Mouse (Mus musculus): Measurements from ENCODE around the gene Xxylt1. TPM values are rescaled to one million over a fixed set of nuclear protein-coding genes. Genes with fewer than 3 reads are reported as not detected.

Xxylt1 gene
- polyA plus RNA-seq, 1 experiment from 2014 or later = 13.7 TPM

DNA sequence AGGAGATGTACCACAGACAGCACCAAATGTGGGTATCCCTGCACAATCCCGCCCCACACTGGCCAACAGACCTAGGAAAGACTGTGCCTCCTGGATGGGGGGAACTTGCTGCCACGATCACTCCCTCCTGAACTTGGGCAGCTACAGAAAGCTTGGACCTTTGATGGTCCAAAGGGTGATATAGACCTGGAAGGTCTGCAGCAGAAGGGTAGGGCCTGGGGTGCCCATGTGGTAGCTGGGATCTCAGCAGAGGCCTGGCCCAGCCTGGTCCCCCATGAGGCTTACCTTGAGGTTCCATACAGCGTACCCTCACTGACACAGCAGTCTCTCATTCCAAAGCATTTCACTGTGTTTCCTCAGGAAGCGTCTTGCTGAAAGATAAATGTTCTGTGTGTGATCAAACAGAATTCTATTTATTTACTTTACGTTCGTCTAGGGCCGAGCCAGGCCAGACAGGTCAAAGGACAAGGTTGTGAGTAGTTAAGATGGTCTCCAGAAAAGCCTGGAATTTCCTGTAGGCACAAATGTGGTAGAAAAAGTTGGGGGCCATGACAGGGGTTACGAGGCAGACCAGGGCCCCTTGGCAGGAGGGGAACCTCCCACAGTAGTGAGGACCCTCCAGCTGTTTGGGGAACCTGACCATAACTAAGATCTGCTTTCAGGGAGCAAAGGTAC lies 153.0 kb downstream of the Xxylt1 start:
- H3K27me3 ChIP-seq (ENCODE audit: control insufficient read depth, insufficient read depth, low read depth, low read length) = no peaks in the 10 kb centered on the region
- H3K27ac ChIP-seq (ENCODE audit: low read length) = no peak overlapping the region
- no peak overlapping the region for H3K4me3 ChIP-seq (ENCODE audit: low read depth, low read length)
- H3K9ac ChIP-seq (ENCODE audit: low read depth, low read length) = no peak overlapping the region
- no peak overlapping the region for H3K4me2 ChIP-seq (ENCODE audit: low read length)
- H3K36me3 ChIP-seq (ENCODE audit: control insufficient read depth, insufficient read depth, low read length) = no peaks in the 10 kb centered on the region
- no peaks in the 10 kb centered on the region for H3K4me1 ChIP-seq (ENCODE audit: control insufficient read depth, insufficient read depth, low read length)
- ATAC-seq = no peak
- 82% methylated on average over 8 of the region's 8 CpGs for WGBS
- no peaks in the 10 kb centered on the region; the same call in 1 of the 2 replicates for H3K9me3 ChIP-seq (replicated peaks; ENCODE audit: control insufficient read depth, low read length, poor library complexity, severe bottlenecking)

- Histone ChIP-seq H3K4me2 (ENCODE audit: low read length) (no peak overlapping the region), H3K36me3 (ENCODE audit: control insufficient read depth, insufficient read depth, low read length) (no peaks in the 10 kb centered on the region), H3K9me3 (replicated peaks; ENCODE audit: control insufficient read depth, low read length, poor library complexity, severe bottlenecking) (no peaks in the 10 kb centered on the region; the same call in 1 of the 2 replicates), H3K9ac (ENCODE audit: low read depth, low read length) (no peak overlapping the region), H3K4me3 (ENCODE audit: low read depth, low read length) (no peak overlapping the region), H3K27me3 (ENCODE audit: control insufficient read depth, insufficient read depth, low read depth, low read length) (no peaks in the 10 kb centered on the region), H3K4me1 (ENCODE audit: control insufficient read depth, insufficient read depth, low read length) (no peaks in the 10 kb centered on the region), H3K27ac (ENCODE audit: low read length) (no peak overlapping the region)
- ATAC-seq = no peak
- 92% methylated on average over 4 of the region's 4 CpGs for WGBS
These were observed 155.7 kb downstream of the Xxylt1 start for GRCm38 (mm10) chr16:30925496-30925895.

DNA sequence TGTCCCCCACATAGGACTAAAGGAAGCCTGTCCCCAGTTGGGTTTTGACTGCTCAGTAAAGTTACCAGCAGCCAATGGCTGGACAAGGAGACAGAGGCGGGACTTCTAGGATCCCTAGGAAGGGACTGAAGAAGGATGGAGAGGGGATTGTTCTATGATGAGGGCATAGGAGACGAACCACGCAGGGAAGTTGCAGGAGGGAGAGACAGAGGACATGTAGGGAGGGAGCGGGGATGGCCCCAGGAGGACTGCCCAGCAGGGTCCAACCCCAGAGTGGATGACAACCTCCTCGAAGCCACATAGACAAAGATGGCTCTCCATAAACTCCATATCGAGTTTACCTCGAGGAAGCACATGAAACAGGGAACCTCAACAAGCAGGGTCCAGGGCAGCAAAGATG lies 157.3 kb downstream of the Xxylt1 start:
- H3K4me3 ChIP-seq (ENCODE audit: low read depth, low read length) = no peak overlapping the region
- H3K4me2 ChIP-seq (ENCODE audit: low read length) = no peak overlapping the region
- H3K36me3 ChIP-seq (ENCODE audit: control insufficient read depth, insufficient read depth, low read length) = no peaks in the 10 kb centered on the region
- no peaks in the 10 kb centered on the region for H3K27me3 ChIP-seq (ENCODE audit: control insufficient read depth, insufficient read depth, low read depth, low read length)
- no peak overlapping the region for H3K9ac ChIP-seq (ENCODE audit: low read depth, low read length)
- H3K27ac ChIP-seq (ENCODE audit: low read length) = no peak overlapping the region
- no peaks in the 10 kb centered on the region for H3K4me1 ChIP-seq (ENCODE audit: control insufficient read depth, insufficient read depth, low read length)
- H3K9me3 ChIP-seq (replicated peaks; ENCODE audit: control insufficient read depth, low read length, poor library complexity, severe bottlenecking) = no peaks in the 10 kb centered on the region; the same call in 1 of the 2 replicates
- WGBS = 68% methylated on average over 7 of the region's 7 CpGs
- no peak for ATAC-seq

- Histone ChIP-seq H3K36me3 (ENCODE audit: control insufficient read depth, insufficient read depth, low read length) (no peaks in the 10 kb centered on the region), H3K4me3 (ENCODE audit: low read depth, low read length) (no peak overlapping the region), H3K9me3 (replicated peaks; ENCODE audit: control insufficient read depth, low read length, poor library complexity, severe bottlenecking) (no peaks in the 10 kb centered on the region; the same call in 1 of the 2 replicates), H3K27me3 (ENCODE audit: control insufficient read depth, insufficient read depth, low read depth, low read length) (no peaks in the 10 kb centered on the region), H3K4me2 (ENCODE audit: low read length) (no peak overlapping the region), H3K4me1 (ENCODE audit: control insufficient read depth, insufficient read depth, low read length) (no peaks in the 10 kb centered on the region), H3K9ac (ENCODE audit: low read depth, low read length) (no peak overlapping the region), H3K27ac (ENCODE audit: low read length) (no peak overlapping the region)
- WGBS = 61% methylated on average over 1 of the region's 1 CpGs
- ATAC-seq = no peak
These were observed 158.7 kb downstream of the Xxylt1 start for GRCm38 (mm10) chr16:30922548-30922947.

- Histone ChIP-seq H3K36me3 (ENCODE audit: control insufficient read depth, insufficient read depth, low read length) (no peaks in the 10 kb centered on the region), H3K27ac (ENCODE audit: low read length) (no peak overlapping the region), H3K4me2 (ENCODE audit: low read length) (no peak overlapping the region), H3K9ac (ENCODE audit: low read depth, low read length) (no peak overlapping the region), H3K9me3 (replicated peaks; ENCODE audit: control insufficient read depth, low read length, poor library complexity, severe bottlenecking) (no peaks in the 10 kb centered on the region; the same call in 1 of the 2 replicates), H3K4me1 (ENCODE audit: control insufficient read depth, insufficient read depth, low read length) (no peaks in the 10 kb centered on the region), H3K4me3 (ENCODE audit: low read depth, low read length) (no peak overlapping the region), H3K27me3 (ENCODE audit: control insufficient read depth, insufficient read depth, low read depth, low read length) (no peaks in the 10 kb centered on the region)
- ATAC-seq = no peak
- WGBS = 93% methylated on average over 7 of the region's 7 CpGs
These were observed 162.4 kb downstream of the Xxylt1 start for GRCm38 (mm10) chr16:30918866-30919265.

DNA sequence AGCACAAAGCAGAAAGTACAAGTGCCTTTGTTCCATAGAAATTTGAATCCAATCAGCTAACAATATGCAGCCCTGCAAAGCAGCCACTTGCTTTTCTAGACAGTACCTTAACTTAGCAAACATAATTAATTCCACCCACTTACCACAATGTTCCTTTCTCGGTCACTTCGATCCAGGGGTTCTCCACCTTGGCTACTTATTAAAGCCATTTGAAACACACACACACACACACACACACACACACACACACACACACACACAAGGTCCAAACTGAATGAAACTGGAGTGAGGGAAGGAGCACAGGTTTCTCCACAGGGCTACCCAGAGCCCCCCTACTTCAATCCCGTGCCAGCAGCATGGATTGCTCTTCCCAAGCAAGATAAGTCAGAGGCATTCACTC lies 164.3 kb downstream of the Xxylt1 start:
- Histone ChIP-seq H3K27me3 (ENCODE audit: control insufficient read depth, insufficient read depth, low read depth, low read length) (no peaks in the 10 kb centered on the region), H3K4me3 (ENCODE audit: low read depth, low read length) (no peak overlapping the region), H3K4me1 (ENCODE audit: control insufficient read depth, insufficient read depth, low read length) (no peaks in the 10 kb centered on the region), H3K9me3 (replicated peaks; ENCODE audit: control insufficient read depth, low read length, poor library complexity, severe bottlenecking) (no peaks in the 10 kb centered on the region; the same call in 1 of the 2 replicates), H3K27ac (ENCODE audit: low read length) (no peak overlapping the region), H3K9ac (ENCODE audit: low read depth, low read length) (no peak overlapping the region), H3K4me2 (ENCODE audit: low read length) (no peak overlapping the region), H3K36me3 (ENCODE audit: control insufficient read depth, insufficient read depth, low read length) (no peaks in the 10 kb centered on the region)
- 77% methylated on average over 3 of the region's 3 CpGs for WGBS
- no peak for ATAC-seq

GRCm38 (mm10) chr16:30915611-30916220 lies 165.5 kb downstream of the Xxylt1 start:
- H3K36me3 ChIP-seq (ENCODE audit: control insufficient read depth, insufficient read depth, low read length) = no peaks in the 10 kb centered on the region
- no peaks in the 10 kb centered on the region for H3K27me3 ChIP-seq (ENCODE audit: control insufficient read depth, insufficient read depth, low read depth, low read length)
- no peak overlapping the region for H3K4me2 ChIP-seq (ENCODE audit: low read length)
- no peaks in the 10 kb centered on the region; the same call in 1 of the 2 replicates for H3K9me3 ChIP-seq (replicated peaks; ENCODE audit: control insufficient read depth, low read length, poor library complexity, severe bottlenecking)
- no peak overlapping the region for H3K4me3 ChIP-seq (ENCODE audit: low read depth, low read length)
- ATAC-seq = no peak
- H3K4me1 ChIP-seq (ENCODE audit: control insufficient read depth, insufficient read depth, low read length) = no peaks in the 10 kb centered on the region
- no peak overlapping the region for H3K27ac ChIP-seq (ENCODE audit: low read length)
- WGBS = 75% methylated on average over 14 of the region's 14 CpGs
- no peak overlapping the region for H3K9ac ChIP-seq (ENCODE audit: low read depth, low read length)

Other genes starting within 250 kb of the Xxylt1 start
- gene Acap2, start 119.8 kb upstream of the Xxylt1 start, polyA plus RNA-seq (2015; fragmentation: Nextera tagmentation; extraction: Ambion mirVana) = 8.9 and 11.3 TPM in 2 replicates
- 90.3 and 92.0 TPM in 2 replicates for gene Ppp1r2, start 193.8 kb upstream of the Xxylt1 start, polyA plus RNA-seq (2015; fragmentation: Nextera tagmentation; extraction: Ambion mirVana)
- gene Apod, start 233.4 kb upstream of the Xxylt1 start, polyA plus RNA-seq (2015; fragmentation: Nextera tagmentation; extraction: Ambion mirVana) = 83.5 and 89.1 TPM in 2 replicates

Measured in midbrain, embryonic 16.5 days (tissue).